Mouse (Mus musculus) lung, postnatal 0 days (tissue): ENCODE data around the gene Dlx6.

ENCODE experiments used
- CTCF ChIP-seq: IDR thresholded peaks from 2 replicates; pipeline ENCODE4 v1.5.1; 2016; ENCODE audit warnings: antibody characterized with exemption, mild to moderate bottlenecking
- EP300 ChIP-seq: IDR thresholded peaks from 2 replicates; pipeline ENCODE4 v1.6.1; 2016; ENCODE audit warnings: antibody characterized with exemption, mild to moderate bottlenecking, control low read depth

GRCm38 (mm10) chr6:6833301-6833700 lies 29.8 kb upstream of the Dlx6 start:
- TF ChIP-seq CTCF (no peak), EP300 (no peak)
